Mouse (Mus musculus): Measurements from ENCODE around the gene Gm12117. TPM values are rescaled to one million over a fixed set of nuclear protein-coding genes. Genes with fewer than 3 reads are reported as not detected.

The Gm12117 gene
- total and polyA plus RNA-seq, 3 experiments, result 0.40 TPM; not detected in 2

DNA sequence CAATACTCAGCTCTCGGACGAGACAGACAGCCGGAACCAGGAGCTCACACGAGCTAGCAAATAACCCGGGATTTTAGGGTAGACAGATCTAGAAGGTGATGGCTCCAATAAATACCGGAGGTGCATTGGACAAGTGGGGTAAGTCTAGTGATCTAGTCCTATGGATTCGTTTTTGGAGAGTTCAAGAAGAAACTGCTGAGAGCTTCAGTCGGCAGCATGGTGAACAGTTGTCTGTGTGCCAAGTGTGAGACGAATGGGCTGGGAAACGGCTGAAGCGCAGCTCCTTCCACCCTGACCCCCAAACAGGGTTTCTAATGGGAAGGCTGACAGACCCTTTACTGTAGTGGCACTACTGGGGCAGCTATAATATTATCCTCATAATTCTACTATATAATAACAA lies 22.8 kb upstream of the Gm12117 start:
- no peak overlapping the region for H3K9ac ChIP-seq (ENCODE audit: control insufficient read depth, low read depth, low read length, poor library complexity, severe bottlenecking)
- H3K4me3 ChIP-seq (ENCODE audit: control insufficient read depth in 1 of 2, insufficient read depth in 1 of 2, low read depth in 2 of 2, low read length in 2 of 2), result no peak overlapping the region
- peaks cover 0 to 7% of the 10 kb centered on the region in 2 experiments for H3K27me3 ChIP-seq (ENCODE audit: control insufficient read depth in 1 of 2, insufficient read depth in 2 of 2, low read length in 2 of 2)
- H3K27ac ChIP-seq (ENCODE audit: control insufficient read depth, low read depth, low read length), result no peak overlapping the region
- no peak for DNase-seq (ENCODE audit: low read depth, low spot score)
- no peak for TF ChIP-seq TAL1 (IDR thresholded peaks at IDR 0.05; ENCODE audit: low read length)
- H3K36me3 ChIP-seq (ENCODE audit: control insufficient read depth in 1 of 2, insufficient read depth in 2 of 2, low read length in 2 of 2), result no peaks in the 10 kb centered on the region
- no peaks in the 10 kb centered on the region for H3K9me3 ChIP-seq (replicated peaks; ENCODE audit: insufficient read depth, low read length)
- H3K4me1 ChIP-seq (ENCODE audit: control insufficient read depth in 1 of 2, insufficient read depth in 2 of 2, low read length in 2 of 2), result no peaks in the 10 kb centered on the region; a peak in 1 of 4 replicates
- H3K79me2 ChIP-seq (ENCODE audit: control insufficient read depth, insufficient read depth, low read length, poor library complexity), result no peaks in the 10 kb centered on the region

DNA sequence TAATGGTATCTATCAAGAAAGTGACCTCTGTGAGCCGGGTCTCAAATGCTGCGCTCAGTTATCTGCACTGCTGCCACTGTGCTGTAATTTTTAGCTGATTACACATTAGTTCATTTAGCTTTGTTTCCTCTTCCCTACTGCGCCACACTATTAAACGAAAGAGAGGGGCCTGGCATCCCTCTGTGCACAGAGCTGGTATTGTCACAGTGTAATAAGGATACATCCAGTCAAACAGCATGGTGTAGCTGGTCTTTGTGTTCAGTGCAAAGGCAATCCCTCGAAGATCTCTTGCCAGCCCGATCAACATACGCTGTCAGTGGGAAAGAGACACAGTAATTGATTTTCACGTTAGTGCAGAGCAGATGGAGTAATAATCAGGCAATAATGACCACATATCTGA lies 20.6 kb upstream of the Gm12117 start:
- no peak overlapping the region for H3K4me3 ChIP-seq (ENCODE audit: control insufficient read depth in 1 of 2, insufficient read depth in 1 of 2, low read depth in 2 of 2, low read length in 2 of 2)
- no peak for DNase-seq (ENCODE audit: low read depth, low spot score)
- no peaks in the 10 kb centered on the region; a peak in 1 of 4 replicates for H3K4me1 ChIP-seq (ENCODE audit: control insufficient read depth in 1 of 2, insufficient read depth in 2 of 2, low read length in 2 of 2)
- no peak overlapping the region for H3K9ac ChIP-seq (ENCODE audit: control insufficient read depth, low read depth, low read length, poor library complexity, severe bottlenecking)
- H3K27me3 ChIP-seq (ENCODE audit: control insufficient read depth in 1 of 2, insufficient read depth in 2 of 2, low read length in 2 of 2), result peaks cover 4 to 10% of the 10 kb centered on the region in 2 experiments
- no peaks in the 10 kb centered on the region for H3K9me3 ChIP-seq (replicated peaks; ENCODE audit: insufficient read depth, low read length)
- no peak overlapping the region for H3K27ac ChIP-seq (ENCODE audit: control insufficient read depth, low read depth, low read length)
- no peaks in the 10 kb centered on the region for H3K79me2 ChIP-seq (ENCODE audit: control insufficient read depth, insufficient read depth, low read length, poor library complexity)
- no peaks in the 10 kb centered on the region for H3K36me3 ChIP-seq (ENCODE audit: control insufficient read depth in 1 of 2, insufficient read depth in 2 of 2, low read length in 2 of 2)
- TF ChIP-seq GATA1 (IDR thresholded peaks at IDR 0.05; ENCODE audit: low read depth, low read length), result no peak
- no peak for TF ChIP-seq POLR2AphosphoS2 (IDR thresholded peaks at IDR 0.05; ENCODE audit: low read length)
- TF ChIP-seq JUND (IDR thresholded peaks at IDR 0.05; ENCODE audit: low read depth, low read length), result no peak
- TF ChIP-seq ZMIZ1 (IDR thresholded peaks at IDR 0.05; ENCODE audit: low read depth, low read length), result no peak
- TF ChIP-seq ELF1 (IDR thresholded peaks at IDR 0.05; ENCODE audit: low read depth, low read length), result no peak
- no peak for TF ChIP-seq GABPA (IDR thresholded peaks at IDR 0.05; ENCODE audit: low read depth, low read length)
- TF ChIP-seq ZC3H11A (IDR thresholded peaks at IDR 0.05; ENCODE audit: low read depth, low read length), result no peak
- no peak for TF ChIP-seq ETS1 (IDR thresholded peaks at IDR 0.05; ENCODE audit: low read depth, low read length)
- no peak for TF ChIP-seq TAL1 (IDR thresholded peaks at IDR 0.05; ENCODE audit: low read length)
- no peak for TF ChIP-seq RCOR1 (IDR thresholded peaks at IDR 0.05; ENCODE audit: low read depth, low read length)

DNA sequence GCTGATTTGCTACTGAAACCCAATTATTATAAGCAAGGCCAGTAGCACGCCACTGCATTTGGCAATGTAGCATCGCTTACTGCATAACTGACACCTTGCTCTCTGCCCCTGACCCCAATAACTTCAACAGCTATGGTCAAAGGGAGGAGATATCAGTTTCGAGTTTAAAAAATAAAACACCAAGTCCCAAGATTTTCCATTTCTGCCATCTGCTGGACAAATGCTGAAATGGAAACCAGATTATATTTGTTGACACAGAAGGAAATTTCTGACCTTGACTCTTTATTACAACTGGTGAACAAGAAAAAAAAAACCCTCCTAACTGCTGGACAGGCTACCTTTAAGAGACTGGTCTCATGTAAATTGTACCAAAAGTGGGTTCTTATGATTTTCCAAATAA lies 18.9 kb upstream of the Gm12117 start:
- DNase-seq (ENCODE audit: low read depth, low spot score), result peak; percentile 30
- H3K79me2 ChIP-seq (ENCODE audit: control insufficient read depth, insufficient read depth, low read length, poor library complexity), result no peaks in the 10 kb centered on the region
- no peak overlapping the region for H3K27ac ChIP-seq (ENCODE audit: control insufficient read depth, low read depth, low read length)
- H3K4me3 ChIP-seq (ENCODE audit: control insufficient read depth in 1 of 2, insufficient read depth in 1 of 2, low read depth in 2 of 2, low read length in 2 of 2), result no peak overlapping the region
- no peak for TF ChIP-seq GABPA (IDR thresholded peaks at IDR 0.05; ENCODE audit: low read depth, low read length)
- no peak for TF ChIP-seq POLR2A (IDR thresholded peaks at IDR 0.05; ENCODE audit: control insufficient read depth in 1 of 2, insufficient read depth in 1 of 2, low read depth in 1 of 2, low read length in 2 of 2, poor library complexity in 1 of 2)
- TF ChIP-seq SMC3 (IDR thresholded peaks at IDR 0.05; ENCODE audit: low read depth, low read length), result peak; percentile 74
- no peak for TF ChIP-seq MAZ (IDR thresholded peaks at IDR 0.05; ENCODE audit: low read depth, low read length)
- no peak for TF ChIP-seq TAL1 (IDR thresholded peaks at IDR 0.05; ENCODE audit: low read length)
- no peak for TF ChIP-seq USF2 (IDR thresholded peaks at IDR 0.05; ENCODE audit: borderline replicate concordance in 1 of 2, insufficient read depth in 1 of 2, low read depth in 1 of 2, low read length in 2 of 2)
- no peak for TF ChIP-seq MXI1 (IDR thresholded peaks at IDR 0.05; ENCODE audit: low read depth, low read length)
- TF ChIP-seq UBTF (IDR thresholded peaks at IDR 0.05; ENCODE audit: borderline replicate concordance, insufficient read depth, low read depth, low read length), result no peak
- TF ChIP-seq RAD21 (IDR thresholded peaks at IDR 0.05; ENCODE audit: low read depth, low read length), result peak; percentile 53
- no peak for TF ChIP-seq TBP (IDR thresholded peaks at IDR 0.05; ENCODE audit: low read depth, low read length)
- no peak for TF ChIP-seq MYB (IDR thresholded peaks at IDR 0.05; ENCODE audit: low read depth, low read length)
- TF ChIP-seq EP300 (IDR thresholded peaks at IDR 0.05; ENCODE audit: low read depth in 1 of 2, low read length in 2 of 2), result no peak
- no peak for TF ChIP-seq CHD1 (IDR thresholded peaks at IDR 0.05; ENCODE audit: low read depth, low read length)
- no peak for TF ChIP-seq E2F4 (IDR thresholded peaks at IDR 0.05; ENCODE audit: borderline replicate concordance, low read depth, low read length)
- no peak for TF ChIP-seq MAFK (IDR thresholded peaks at IDR 0.05; ENCODE audit: borderline replicate concordance, low read depth, low read length)
- TF ChIP-seq CTCF (IDR thresholded peaks at IDR 0.05 in 2 of 3, conservative IDR thresholded peaks at IDR 0.05 in 1 of 3; ENCODE audit: control insufficient read depth in 1 of 3, insufficient read depth in 1 of 3, low read depth in 2 of 3, low read length in 3 of 3, poor library complexity in 1 of 3, severe bottlenecking in 1 of 3), result peak in 2 of 3 experiments; percentile 23 to 66; a peak in 3 of 6 replicates
- TF ChIP-seq MEF2A (IDR thresholded peaks at IDR 0.05; ENCODE audit: extremely low read depth, insufficient replicate concordance, low read depth, low read length, poor library complexity, severe bottlenecking), result no peak
- TF ChIP-seq ETS1 (IDR thresholded peaks at IDR 0.05; ENCODE audit: low read depth, low read length), result no peak
- TF ChIP-seq POLR2AphosphoS5 (IDR thresholded peaks at IDR 0.05; ENCODE audit: borderline replicate concordance, low read depth, low read length), result no peak
- peak; percentile 52 for TF ChIP-seq ZC3H11A (IDR thresholded peaks at IDR 0.05; ENCODE audit: low read depth, low read length)
- no peak overlapping the region for H3K9ac ChIP-seq (ENCODE audit: control insufficient read depth, low read depth, low read length, poor library complexity, severe bottlenecking)
- peaks cover 4 to 8% of the 10 kb centered on the region in 2 experiments for H3K27me3 ChIP-seq (ENCODE audit: control insufficient read depth in 1 of 2, insufficient read depth in 2 of 2, low read length in 2 of 2)
- no peaks in the 10 kb centered on the region; a peak in 1 of 4 replicates for H3K4me1 ChIP-seq (ENCODE audit: control insufficient read depth in 1 of 2, insufficient read depth in 2 of 2, low read length in 2 of 2)
- H3K9me3 ChIP-seq (replicated peaks; ENCODE audit: insufficient read depth, low read length), result no peaks in the 10 kb centered on the region
- no peaks in the 10 kb centered on the region for H3K36me3 ChIP-seq (ENCODE audit: control insufficient read depth in 1 of 2, insufficient read depth in 2 of 2, low read length in 2 of 2)

All from MEL (cell line).